Mouse (Mus musculus): ENCODE measurements at regions not wholly inside any gene's neighbourhood (a gene's known extent, or its start where the extent isn't known, plus 50 kb on each side); places are given as distances from the start of the nearest gene placed in this dataset.

GRCm38 (mm10) chr8:41472992-41473699 is 56.3 kb upstream of the Frg1 start:
- H3K36me3 ChIP-seq (ENCODE audit: insufficient read depth, low read length) = no peaks in the 10 kb centered on the region
- H3K4me1 ChIP-seq (ENCODE audit: insufficient read depth, low read length) = no peaks in the 10 kb centered on the region
- WGBS = 55% methylated on average over 8 of the region's 8 CpGs
- TF ChIP-seq CTCF (IDR thresholded peaks at IDR 0.05) = no peak
- H3K4me2 ChIP-seq (ENCODE audit: low read depth, low read length, poor library complexity, severe bottlenecking) = no peak overlapping the region
- ATAC-seq (ENCODE audit: low FRiP score) (no peak), DNase-seq (ENCODE audit: low spot score) (peak; percentile 4)
- no peaks in the 10 kb centered on the region for H3K9me3 ChIP-seq (ENCODE audit: low read length)
- no peak overlapping the region for H3K4me3 ChIP-seq (ENCODE audit: low read depth, low read length)
- no peak overlapping the region for H3K9ac ChIP-seq (replicated peaks; ENCODE audit: low read length, poor library complexity, severe bottlenecking)
- H3K27me3 ChIP-seq (ENCODE audit: insufficient read depth, low read length) = no peaks in the 10 kb centered on the region
- H3K27ac ChIP-seq (ENCODE audit: low read depth, low read length) = no peak overlapping the region

GRCm38 (mm10) chr8:41472233-41472632 is 55.4 kb upstream of the Frg1 start:
- H3K4me2 ChIP-seq (ENCODE audit: low read depth, low read length, poor library complexity, severe bottlenecking) = no peak overlapping the region
- TF ChIP-seq CTCF (IDR thresholded peaks at IDR 0.05) = no peak
- H3K9ac ChIP-seq (replicated peaks; ENCODE audit: low read length, poor library complexity, severe bottlenecking) = no peak overlapping the region
- no peaks in the 10 kb centered on the region for H3K9me3 ChIP-seq (ENCODE audit: low read length)
- ATAC-seq (ENCODE audit: low FRiP score) (no peak), DNase-seq (ENCODE audit: low spot score) (no peak)
- no peaks in the 10 kb centered on the region for H3K4me1 ChIP-seq (ENCODE audit: insufficient read depth, low read length)
- H3K27me3 ChIP-seq (ENCODE audit: insufficient read depth, low read length) = no peaks in the 10 kb centered on the region
- no peaks in the 10 kb centered on the region for H3K36me3 ChIP-seq (ENCODE audit: insufficient read depth, low read length)
- H3K27ac ChIP-seq (ENCODE audit: low read depth, low read length) = no peak overlapping the region
- 98% methylated on average over 3 of the region's 3 CpGs for WGBS
- no peak overlapping the region for H3K4me3 ChIP-seq (ENCODE audit: low read depth, low read length)
